Mouse (Mus musculus) MEL (cell line): ENCODE measurements at regions not wholly inside any gene's neighbourhood (a gene's known extent, or its start where the extent isn't known, plus 50 kb on each side); places are given as distances from the start of the nearest gene placed in this dataset.

Experiments
- DNase-seq: peaks from one replicate; pipeline ENCODE4 v3.0.0; 2011; ENCODE audit warnings: low read depth, low spot score
- H3K27ac ChIP-seq: 2 replicates; pipeline ENCODE4 v1.5.1; 2012; ENCODE audit warnings: low read depth, mild to moderate bottlenecking, control low read depth, low read length, moderate library complexity; ENCODE audit not compliant: control insufficient read depth
- H3K27me3 ChIP-seq, 2 experiments: fragments of 150-350 bp in 1 of 2; sonication (generic) in 1 of 2; 2 replicates each; pipeline ENCODE4 v1.6.1; 2012; ENCODE audit warnings: low read length in 2 of 2, mild to moderate bottlenecking in 2 of 2, improper control_type of control experiment in 1 of 2, moderate library complexity in 1 of 2; ENCODE audit not compliant: insufficient read depth in 2 of 2, control insufficient read depth in 1 of 2
- H3K36me3 ChIP-seq, 2 experiments: 2 replicates each; pipeline ENCODE4 v1.6.1; 2012 to 2014; ENCODE audit warnings: low read length in 2 of 2, improper control_type of control experiment in 1 of 2, inconsistent platforms in 1 of 2, mild to moderate bottlenecking in 1 of 2; ENCODE audit not compliant: insufficient read depth in 2 of 2, control insufficient read depth in 1 of 2
- H3K4me1 ChIP-seq, 2 experiments: fragments of 150-350 bp in 1 of 2; sonication (generic) in 1 of 2; 2 replicates each; pipeline ENCODE4 v1.6.1; 2012; ENCODE audit warnings: low read length in 2 of 2, improper control_type of control experiment in 1 of 2, mild to moderate bottlenecking in 1 of 2; ENCODE audit not compliant: insufficient read depth in 2 of 2, control insufficient read depth in 1 of 2
- H3K4me3 ChIP-seq, 2 experiments: fragments of 150-350 bp in 1 of 2; sonication (generic) in 1 of 2; 2 replicates each; pipeline ENCODE4 v1.5.1; 2012; ENCODE audit warnings: low read depth in 2 of 2, low read length in 2 of 2, mild to moderate bottlenecking in 2 of 2, moderate library complexity in 2 of 2, control low read depth in 1 of 2, improper control_type of control experiment in 1 of 2; ENCODE audit not compliant: control insufficient read depth in 1 of 2, insufficient read depth in 1 of 2
- H3K79me2 ChIP-seq: 2 replicates; pipeline ENCODE4 v1.6.1; 2012; ENCODE audit warnings: mild to moderate bottlenecking, low read length, moderate library complexity; ENCODE audit not compliant: control insufficient read depth, poor library complexity, insufficient read depth
- H3K9ac ChIP-seq: 2 replicates; pipeline ENCODE4 v1.6.1; 2012; ENCODE audit warnings: low read depth, mild to moderate bottlenecking, control low read depth, low read length, moderate library complexity; ENCODE audit not compliant: control insufficient read depth, poor library complexity, severe bottlenecking
- H3K9me3 ChIP-seq: fragments of 150-350 bp; sonication (generic); replicated peaks from 2 replicates; pipeline ENCODE4 v1.6.1; 2012; ENCODE audit warnings: mild to moderate bottlenecking, low read length, improper control_type of control experiment, moderate library complexity; ENCODE audit not compliant: insufficient read depth
- BHLHE40 ChIP-seq: IDR thresholded peaks from 2 replicates; pipeline ENCODE4 v1.6.1; 2012; ENCODE audit warnings: low read depth, mild to moderate bottlenecking, inconsistent platforms, low read length, improper control_type of control experiment, borderline replicate concordance
- CHD2 ChIP-seq: IDR thresholded peaks from 2 replicates; pipeline ENCODE4 v1.6.1; 2011; ENCODE audit warnings: low read length, improper control_type of control experiment
- CTCF ChIP-seq, 3 experiments: IDR thresholded peaks in 2 of 3; conservative IDR thresholded peaks in 1 of 3; 2 replicates each; pipeline ENCODE4 v1.5.1; 2011 to 2012; ENCODE audit warnings: low read length in 3 of 3, low read depth in 2 of 3, mild to moderate bottlenecking in 2 of 3, improper control_type of control experiment in 1 of 3, inconsistent platforms in 1 of 3, mixed read lengths in 1 of 3, moderate library complexity in 1 of 3; ENCODE audit not compliant: control insufficient read depth in 1 of 3, insufficient read depth in 1 of 3, poor library complexity in 1 of 3, severe bottlenecking in 1 of 3
- E2F4 ChIP-seq: IDR thresholded peaks from 2 replicates; pipeline ENCODE4 v1.6.1; 2011; ENCODE audit warnings: low read depth, low read length, improper control_type of control experiment, borderline replicate concordance
- ELF1 ChIP-seq: IDR thresholded peaks from 2 replicates; pipeline ENCODE4 v1.6.1; 2014; ENCODE audit warnings: low read depth, mild to moderate bottlenecking, inconsistent platforms, low read length, improper control_type of control experiment, moderate library complexity
- GABPA ChIP-seq: IDR thresholded peaks from 2 replicates; pipeline ENCODE4 v1.6.1; 2012; ENCODE audit warnings: low read depth, mild to moderate bottlenecking, inconsistent platforms, low read length, improper control_type of control experiment, moderate library complexity
- GATA1 ChIP-seq: IDR thresholded peaks from 2 replicates; pipeline ENCODE4 v1.6.1; 2011; ENCODE audit warnings: low read depth, low read length, improper control_type of control experiment
- HCFC1 ChIP-seq: IDR thresholded peaks from 2 replicates; pipeline ENCODE4 v1.6.1; 2012; ENCODE audit warnings: low read depth, mild to moderate bottlenecking, inconsistent platforms, low read length, improper control_type of control experiment, moderate library complexity
- JUND ChIP-seq: IDR thresholded peaks from 2 replicates; pipeline ENCODE4 v1.6.1; 2011; ENCODE audit warnings: low read depth, mild to moderate bottlenecking, improper control_type of control experiment, low read length
- MAFK ChIP-seq: IDR thresholded peaks from 2 replicates; pipeline ENCODE4 v1.6.1; 2011; ENCODE audit warnings: low read depth, mild to moderate bottlenecking, low read length, improper control_type of control experiment, borderline replicate concordance
- MAX ChIP-seq: IDR thresholded peaks from 2 replicates; pipeline ENCODE4 v1.6.1; 2011; ENCODE audit warnings: low read length, improper control_type of control experiment
- MAZ ChIP-seq: IDR thresholded peaks from 2 replicates; pipeline ENCODE4 v1.6.1; 2012; ENCODE audit warnings: low read depth, mild to moderate bottlenecking, inconsistent platforms, low read length, improper control_type of control experiment
- MEF2A ChIP-seq: IDR thresholded peaks from 2 replicates; pipeline ENCODE4 v1.6.1; 2014; ENCODE audit warnings: low read depth, mild to moderate bottlenecking, inconsistent platforms, low read length, improper control_type of control experiment; ENCODE audit not compliant: poor library complexity, insufficient replicate concordance, severe bottlenecking; ENCODE audit errors: extremely low read depth
- MXI1 ChIP-seq: IDR thresholded peaks from 2 replicates; pipeline ENCODE4 v1.6.1; 2011; ENCODE audit warnings: mild to moderate bottlenecking, low read depth, low read length, improper control_type of control experiment
- MYB ChIP-seq: IDR thresholded peaks from 2 replicates; pipeline ENCODE4 v1.6.1; 2011; ENCODE audit warnings: mild to moderate bottlenecking, low read depth, low read length, improper control_type of control experiment
- MYC ChIP-seq: IDR thresholded peaks from 2 replicates; pipeline ENCODE4 v1.6.1; 2011; ENCODE audit warnings: low read depth, mild to moderate bottlenecking, low read length, improper control_type of control experiment, moderate library complexity
- NRF1 ChIP-seq: IDR thresholded peaks from 2 replicates; pipeline ENCODE4 v1.6.1; 2014; ENCODE audit warnings: low read depth, mild to moderate bottlenecking, inconsistent platforms, low read length, improper control_type of control experiment, moderate library complexity; ENCODE audit not compliant: poor library complexity, insufficient read depth, severe bottlenecking
- POLR2AphosphoS2 ChIP-seq: IDR thresholded peaks from 2 replicates; pipeline ENCODE4 v1.6.1; 2011; ENCODE audit warnings: low read length, improper control_type of control experiment
- POLR2AphosphoS5 ChIP-seq: IDR thresholded peaks from 2 replicates; pipeline ENCODE4 v1.6.1; 2012; ENCODE audit warnings: low read depth, borderline replicate concordance, mild to moderate bottlenecking, inconsistent platforms, low read length, moderate library complexity, mixed read lengths
- TBP ChIP-seq: IDR thresholded peaks from 2 replicates; pipeline ENCODE4 v1.8.0; 2011; ENCODE audit warnings: low read depth, low read length, improper control_type of control experiment
- UBTF ChIP-seq: IDR thresholded peaks from 2 replicates; pipeline ENCODE4 v1.6.1; 2012; ENCODE audit warnings: low read depth, mild to moderate bottlenecking, inconsistent platforms, low read length, improper control_type of control experiment, moderate library complexity, borderline replicate concordance; ENCODE audit not compliant: insufficient read depth
- USF2 ChIP-seq, 2 experiments: IDR thresholded peaks; 2 replicates each; pipeline ENCODE4 v1.6.1; 2011 to 2012; ENCODE audit warnings: improper control_type of control experiment in 2 of 2, low read length in 2 of 2, borderline replicate concordance in 1 of 2, inconsistent platforms in 1 of 2, low read depth in 1 of 2, mild to moderate bottlenecking in 1 of 2; ENCODE audit not compliant: insufficient read depth in 1 of 2
- ZKSCAN1 ChIP-seq: IDR thresholded peaks from 2 replicates; pipeline ENCODE4 v1.6.1; 2012; ENCODE audit warnings: low read depth, mild to moderate bottlenecking, inconsistent platforms, low read length, improper control_type of control experiment, moderate library complexity
- ZMIZ1 ChIP-seq: IDR thresholded peaks from 2 replicates; pipeline ENCODE4 v1.6.1; 2012; ENCODE audit warnings: low read depth, mild to moderate bottlenecking, inconsistent platforms, low read length, improper control_type of control experiment, moderate library complexity
- ZNF384 ChIP-seq: IDR thresholded peaks from 2 replicates; pipeline ENCODE4 v1.6.1; 2012; ENCODE audit warnings: low read depth, mild to moderate bottlenecking, inconsistent platforms, low read length, improper control_type of control experiment

- DNase-seq: no peak
- Histone ChIP-seq H3K9me3 (no peaks in the 10 kb centered on the region), H3K79me2 (no peaks in the 10 kb centered on the region), H3K27me3 (no peaks in the 10 kb centered on the region), H3K9ac (no peak overlapping the region), H3K4me1 (no peaks in the 10 kb centered on the region), H3K27ac (no peak overlapping the region), H3K4me3 (no peak overlapping the region), H3K36me3 (no peaks in the 10 kb centered on the region)
- no peak for TF ChIP-seq NRF1
- no peak for TF ChIP-seq HCFC1
These were observed 58.4 kb downstream of the Sox11 start for GRCm38 (mm10) chr12:27283964-27284363.

- Histone ChIP-seq H3K9ac (no peak overlapping the region), H3K9me3 (no peaks in the 10 kb centered on the region), H3K27ac (no peak overlapping the region), H3K4me3 (no peak overlapping the region), H3K27me3 (no peaks in the 10 kb centered on the region), H3K36me3 (no peaks in the 10 kb centered on the region), H3K79me2 (no peaks in the 10 kb centered on the region), H3K4me1 (no peaks in the 10 kb centered on the region)
- TF ChIP-seq JUND: no peak
- no peak for TF ChIP-seq ZMIZ1
- no peak for TF ChIP-seq BHLHE40
- no peak for TF ChIP-seq MAX
- TF ChIP-seq USF2 (IDR thresholded peaks at IDR 0.05; ENCODE audit: borderline replicate concordance in 1 of 2, insufficient read depth in 1 of 2, low read depth in 1 of 2, low read length in 2 of 2): no peak
- TF ChIP-seq MEF2A: no peak
- TF ChIP-seq ELF1: no peak
- no peak for DNase-seq
These were observed 80.4 kb downstream of the Sox11 start for GRCm38 (mm10) chr12:27261965-27262364.

GRCm38 (mm10) chr12:27254125-27254524 lies 88.2 kb downstream of the Sox11 start:
- no peak overlapping the region for H3K4me3 ChIP-seq
- no peaks in the 10 kb centered on the region for H3K36me3 ChIP-seq
- no peaks in the 10 kb centered on the region for H3K79me2 ChIP-seq
- DNase-seq: no peak
- H3K9me3 ChIP-seq: no peaks in the 10 kb centered on the region
- no peaks in the 10 kb centered on the region for H3K27me3 ChIP-seq
- no peaks in the 10 kb centered on the region for H3K4me1 ChIP-seq
- no peak overlapping the region for H3K27ac ChIP-seq
- TF ChIP-seq ZMIZ1: no peak
- TF ChIP-seq MAFK: no peak
- no peak for TF ChIP-seq UBTF
- TF ChIP-seq TBP: no peak
- TF ChIP-seq POLR2AphosphoS2: no peak
- TF ChIP-seq MYB: no peak
- TF ChIP-seq CTCF (IDR thresholded peaks at IDR 0.05 in 2 of 3, conservative IDR thresholded peaks at IDR 0.05 in 1 of 3; ENCODE audit: control insufficient read depth in 1 of 3, insufficient read depth in 1 of 3, low read depth in 2 of 3, low read length in 3 of 3, poor library complexity in 1 of 3, severe bottlenecking in 1 of 3): no peak
- no peak for TF ChIP-seq GATA1
- TF ChIP-seq MYC: no peak
- TF ChIP-seq E2F4: no peak
- no peak for TF ChIP-seq GABPA
- TF ChIP-seq CHD2: no peak
- TF ChIP-seq MXI1: no peak
- no peak for TF ChIP-seq MAZ
- TF ChIP-seq BHLHE40: no peak
- no peak for TF ChIP-seq HCFC1
- no peak for TF ChIP-seq ZKSCAN1
- TF ChIP-seq ZNF384: no peak
- no peak for TF ChIP-seq USF2 (IDR thresholded peaks at IDR 0.05; ENCODE audit: borderline replicate concordance in 1 of 2, insufficient read depth in 1 of 2, low read depth in 1 of 2, low read length in 2 of 2)
- no peak for TF ChIP-seq POLR2AphosphoS5
- H3K9ac ChIP-seq: no peak overlapping the region
